In genomic region chr13:26745059-26745759, GRCm38 (mm10) we compare ENCODE assay signal across 21 mouse cellular contexts. TPM values are rescaled to one million over a fixed set of nuclear protein-coding genes. Genes with fewer than 3 reads are reported as not detected.
DNase-seq lines count a peak whose midpoint lies in the region; ATAC-seq lines count a peak whose summit lies in the region.
"Had no signal": no experiment of that assay in that cellular context is flagged by ENCODE, and none has a peak within 500 bp of the region (broad histone marks: within the 10 kb centered on the region; RNA-seq: fewer than 3 reads in every experiment).

No protein-coding gene starts in this region.

- no peaks in the 10 kb centered on the region for H3K36me3 ChIP-seq in forebrain, embryonic 11.5 days (ENCODE audit: control insufficient read depth, insufficient read depth, low read length)
- H3K36me3 ChIP-seq in hindbrain, embryonic 10.5 days: no peaks in the 10 kb centered on the region
- no peaks in the 10 kb centered on the region for H3K36me3 ChIP-seq in midbrain, embryonic 11.5 days (ENCODE audit: control insufficient read depth, insufficient read depth, low read length)
- H3K36me3 ChIP-seq in neural tube, embryonic 14.5 days (ENCODE audit: control insufficient read depth, insufficient read depth, low read length): no peaks in the 10 kb centered on the region
- H3K36me3 ChIP-seq: embryonic facial prominence, embryonic 10.5 days; heart, embryonic 12.5 days had no signal

- no peaks in the 10 kb centered on the region for H3K4me1 ChIP-seq in forebrain, embryonic 11.5 days (replicated peaks; ENCODE audit: control insufficient read depth, insufficient read depth, low read length)
- H3K4me1 ChIP-seq in hindbrain, embryonic 10.5 days (replicated peaks): peaks cover 21% of the 10 kb centered on the region; the same call in 1 of the 2 replicates
- peaks cover 8% of the 10 kb centered on the region for H3K4me1 ChIP-seq in midbrain, embryonic 11.5 days (ENCODE audit: control insufficient read depth, insufficient read depth, low read length)
- no peaks in the 10 kb centered on the region for H3K4me1 ChIP-seq in neural tube, embryonic 14.5 days (ENCODE audit: control insufficient read depth, insufficient read depth, low read length)
- H3K4me1 ChIP-seq: heart, embryonic 12.5 days had no signal

- DNase-seq in forebrain, embryonic 11.5 days (ENCODE audit: low spot score): no peak
- no peak for DNase-seq in hindbrain, embryonic 10.5 days (ENCODE audit: low spot score)
- peak; percentile 88 for DNase-seq in midbrain, embryonic 11.5 days (ENCODE audit: low spot score, missing footprints)
- no peak for DNase-seq in adrenal gland, postnatal 25 days
- no peak for DNase-seq in embryo, embryonic 9.5 days (ENCODE audit: extremely low spot score)
- DNase-seq in lung, postnatal 14 days: no peak
- DNase-seq: cerebellum, adult 9-11 months; gastrocnemius, postnatal 25 days; heart, postnatal 36 days; kidney, adult 11 months; kidney, postnatal 36 days; lung, adult 2 months; thymus, adult 2 months had no signal

- 62% methylated on average over 5 of the region's 5 CpGs for WGBS in forebrain, embryonic 11.5 days
- WGBS in hindbrain, embryonic 10.5 days: 51% methylated on average over 5 of the region's 5 CpGs
- WGBS in midbrain, embryonic 11.5 days: 52% methylated on average over 5 of the region's 5 CpGs
- WGBS in neural tube, embryonic 14.5 days: 41% methylated on average over 5 of the region's 5 CpGs

- peak; percentile 32; the same call in 1 of the 2 replicates for ATAC-seq in forebrain, embryonic 11.5 days (replicated peaks; ENCODE audit: low FRiP score)
- peak; percentile 66 for ATAC-seq in midbrain, embryonic 11.5 days (ENCODE audit: low FRiP score)
- ATAC-seq in neural tube, embryonic 14.5 days (ENCODE audit: low read depth): peak; percentile 65; the same call in 1 of the 2 replicates

- H3K4me3 ChIP-seq in forebrain, embryonic 11.5 days (ENCODE audit: low read depth, low read length): no peak overlapping the region
- no peak overlapping the region for H3K4me3 ChIP-seq in hindbrain, embryonic 10.5 days
- H3K4me3 ChIP-seq in midbrain, embryonic 11.5 days (ENCODE audit: low read depth, low read length): no peak overlapping the region
- no peak overlapping the region for H3K4me3 ChIP-seq in neural tube, embryonic 14.5 days (ENCODE audit: low read depth, low read length)
- H3K4me3 ChIP-seq: embryonic facial prominence, embryonic 10.5 days; heart, embryonic 12.5 days had no signal

- no peak overlapping the region for H3K4me2 ChIP-seq in forebrain, embryonic 11.5 days (ENCODE audit: low read depth, low read length, severe bottlenecking)
- H3K4me2 ChIP-seq in midbrain, embryonic 11.5 days: no peak overlapping the region
- H3K4me2 ChIP-seq in neural tube, embryonic 14.5 days (ENCODE audit: low read depth, low read length): no peak overlapping the region
- H3K4me2 ChIP-seq: heart, embryonic 12.5 days had no signal

- no peaks in the 10 kb centered on the region for H3K9me3 ChIP-seq in forebrain, embryonic 11.5 days (ENCODE audit: control insufficient read depth, low read length)
- no peaks in the 10 kb centered on the region for H3K9me3 ChIP-seq in hindbrain, embryonic 10.5 days
- H3K9me3 ChIP-seq in midbrain, embryonic 11.5 days (ENCODE audit: control insufficient read depth, low read length): no peaks in the 10 kb centered on the region
- no peaks in the 10 kb centered on the region for H3K9me3 ChIP-seq in neural tube, embryonic 14.5 days (ENCODE audit: control insufficient read depth, low read length)
- H3K9me3 ChIP-seq: embryonic facial prominence, embryonic 10.5 days; heart, embryonic 12.5 days had no signal

- H3K9ac ChIP-seq in forebrain, embryonic 11.5 days (ENCODE audit: low read length): no peak overlapping the region
- H3K9ac ChIP-seq in midbrain, embryonic 11.5 days (ENCODE audit: low read length): no peak overlapping the region
- H3K9ac ChIP-seq in neural tube, embryonic 14.5 days (replicated peaks; ENCODE audit: low read depth, low read length): no peak overlapping the region
- H3K9ac ChIP-seq: heart, embryonic 12.5 days had no signal

- no peaks in the 10 kb centered on the region for H3K27me3 ChIP-seq in forebrain, embryonic 11.5 days (ENCODE audit: control insufficient read depth, insufficient read depth, low read length)
- no peaks in the 10 kb centered on the region for H3K27me3 ChIP-seq in hindbrain, embryonic 10.5 days (ENCODE audit: insufficient read depth, poor library complexity, severe bottlenecking)
- H3K27me3 ChIP-seq in midbrain, embryonic 11.5 days (ENCODE audit: control insufficient read depth, insufficient read depth, low read length): no peaks in the 10 kb centered on the region
- H3K27me3 ChIP-seq in neural tube, embryonic 14.5 days (ENCODE audit: control insufficient read depth, insufficient read depth, low read length): no peaks in the 10 kb centered on the region
- H3K27me3 ChIP-seq: heart, embryonic 12.5 days had no signal

- H3K27ac ChIP-seq in forebrain, embryonic 11.5 days (ENCODE audit: low read depth, low read length): peak overlapping the region; percentile 32; the same call in 1 of the 2 replicates
- peak overlapping the region; percentile 86 for H3K27ac ChIP-seq in hindbrain, embryonic 10.5 days
- H3K27ac ChIP-seq in midbrain, embryonic 11.5 days (ENCODE audit: low read depth, low read length): peak overlapping the region; percentile 75
- H3K27ac ChIP-seq in neural tube, embryonic 14.5 days (ENCODE audit: low read depth, low read length): peak overlapping the region; percentile 10; the same call in 1 of the 2 replicates
- H3K27ac ChIP-seq: embryonic facial prominence, embryonic 10.5 days had no signal

RNA-seq across cellular contexts. Expression of gene Hdgfl1, which starts 24.8 kb away (rescaled TPM):
- not detected in 2 replicates for polyA plus RNA-seq in forebrain, embryonic 11.5 days (2014; fragmentation: Nextera tagmentation; extraction: Ambion mirVana)
- not detected in 2 replicates for polyA plus RNA-seq in hindbrain, embryonic 10.5 days (2016; fragmentation: Nextera tagmentation; extraction: Ambion mirVana)
- polyA plus RNA-seq in midbrain, embryonic 11.5 days (2014; fragmentation: Nextera tagmentation; extraction: Ambion mirVana): not detected in 2 replicates
- polyA plus RNA-seq in neural tube, embryonic 14.5 days (2014; fragmentation: Nextera tagmentation; extraction: Ambion mirVana): not detected in 2 replicates
- not detected in 2 replicates for total RNA-seq in adrenal gland, postnatal 25 days (2021)
- total RNA-seq: adrenal gland, adult 18-20 months; gastrocnemius, postnatal 25 days; heart, postnatal 36 days; layer of hippocampus, postnatal 25 days; left cerebral cortex, postnatal 36 days; liver, adult 2 months had no signal
- polyA plus RNA-seq: embryonic facial prominence, embryonic 10.5 days; heart, embryonic 12.5 days; liver, adult 2 months; lung, adult 2 months; stomach, embryonic 14.5 days had no signal

Comparison
In these comparisons a context has a peak if more than half of its experiments do, and no peak if none do; other contexts are left out.
1. H3K27ac ChIP-seq: peak in every context shown above with its lines; median percentile 86 in hindbrain, embryonic 10.5 days; 75 in midbrain, embryonic 11.5 days; 32 in forebrain, embryonic 11.5 days; 10 in neural tube, embryonic 14.5 days.